Mouse (Mus musculus): ENCODE data around the gene Ppp4r3a.

- TF ChIP-seq CTCF (IDR thresholded peaks at IDR 0.05; ENCODE audit: low read depth) = no peak
- no peak for TF ChIP-seq EP300 (IDR thresholded peaks at IDR 0.05; ENCODE audit: low read depth)
Observed at GRCm38 (mm10) chr12:101026518-101026917, 57.0 kb downstream of the Ppp4r3a start.
